In the genomic region with DNA sequence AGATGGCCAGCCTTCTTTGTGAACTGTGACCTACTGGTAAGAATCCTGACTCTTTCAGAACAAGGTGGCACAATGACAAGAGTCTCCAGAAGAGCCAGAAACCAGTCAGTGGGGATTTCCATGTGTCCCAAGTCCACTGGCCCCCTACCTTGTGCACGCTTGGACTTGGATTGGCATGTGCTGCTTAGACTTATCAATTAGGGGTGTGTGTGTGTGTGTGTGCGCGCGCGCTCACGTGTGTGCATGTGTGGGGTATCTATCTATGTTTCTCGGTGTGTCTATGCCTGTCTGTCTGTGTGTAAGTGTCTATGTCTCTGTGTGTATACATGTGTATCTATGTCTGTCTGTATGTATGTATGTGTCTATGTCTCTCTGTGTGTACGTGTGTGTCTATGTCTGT, we compare ENCODE assay signal across 17 mouse cellular contexts. TPM values are rescaled to one million over a fixed set of nuclear protein-coding genes. Genes with fewer than 3 reads are reported as not detected.
DNase-seq lines count a peak whose midpoint lies in the region; ATAC-seq and TF ChIP-seq lines count a peak whose summit lies in the region.
"Had no signal": no experiment of that assay in that cellular context is flagged by ENCODE, and none has a peak within 500 bp of the region (broad histone marks: within the 10 kb centered on the region; RNA-seq: fewer than 3 reads in every experiment).

No protein-coding gene starts in this region.

- no peaks in the 10 kb centered on the region for H3K4me1 ChIP-seq in heart, postnatal 0 days (ENCODE audit: control insufficient read depth, insufficient read depth)
- H3K4me1 ChIP-seq in intestine, postnatal 0 days (replicated peaks; ENCODE audit: control insufficient read depth, insufficient read depth, low read length), result peaks cover 20% of the 10 kb centered on the region
- H3K4me1 ChIP-seq: hindbrain, embryonic 15.5 days had no signal

- no peak overlapping the region for H3K9ac ChIP-seq in heart, postnatal 0 days (replicated peaks; ENCODE audit: low read depth, low read length)
- H3K9ac ChIP-seq in intestine, postnatal 0 days (ENCODE audit: low read depth, low read length), result no peak overlapping the region
- H3K9ac ChIP-seq: hindbrain, embryonic 15.5 days had no signal

- no peak for DNase-seq in heart, postnatal 0 days (ENCODE audit: low spot score)
- no peak for DNase-seq in heart, adult 11 months
- peak; percentile 18 for DNase-seq in adipocyte (ENCODE audit: low spot score)
- no peak for DNase-seq in layer of hippocampus, postnatal 10 days (ENCODE audit: low spot score in 2 of 2)
- DNase-seq in cerebellum, postnatal 36 days, result no peak
- DNase-seq in frontal cortex, adult 2 months (ENCODE audit: extremely low spot score in 1 of 2, low spot score in 1 of 2), result no peak
- DNase-seq: cerebellum, postnatal 10 days; gastrocnemius, postnatal 25 days; kidney, adult 8-10 months had no signal

- no peak for ATAC-seq in heart, postnatal 0 days (ENCODE audit: insufficient read depth, low read depth)
- ATAC-seq in intestine, postnatal 0 days, result no peak
- ATAC-seq in megakaryocyte progenitor cell, adult 5-6 weeks (replicated peaks; ENCODE audit: poor library complexity), result peak; percentile 15; the same call in 1 of the 2 replicates

- H3K27ac ChIP-seq in heart, postnatal 0 days (ENCODE audit: low read depth), result 0 out of 2 replicates have a peak overlapping the region, but pooled peaks have one; percentile 86
- peak overlapping the region; percentile 7; the same call in 1 of the 2 replicates for H3K27ac ChIP-seq in intestine, postnatal 0 days (ENCODE audit: low read depth, low read length)

- no peak overlapping the region for H3K4me2 ChIP-seq in heart, postnatal 0 days (ENCODE audit: low read depth, low read length)
- H3K4me2 ChIP-seq in intestine, postnatal 0 days (replicated peaks; ENCODE audit: low read depth), result no peak overlapping the region
- H3K4me2 ChIP-seq: hindbrain, embryonic 15.5 days; midbrain, embryonic 11.5 days had no signal

- TF ChIP-seq CTCF in heart, postnatal 0 days (IDR thresholded peaks at IDR 0.05; ENCODE audit: low read depth), result no peak
- TF ChIP-seq CTCF in intestine, postnatal 0 days (IDR thresholded peaks at IDR 0.05; ENCODE audit: low read depth), result no peak

- TF ChIP-seq EP300 in heart, postnatal 0 days (IDR thresholded peaks at IDR 0.05; ENCODE audit: low read depth), result no peak

- no peaks in the 10 kb centered on the region for H3K27me3 ChIP-seq in heart, postnatal 0 days (ENCODE audit: control insufficient read depth, insufficient read depth, low read length)
- no peaks in the 10 kb centered on the region for H3K27me3 ChIP-seq in intestine, postnatal 0 days (replicated peaks; ENCODE audit: control insufficient read depth, insufficient read depth, low read length)
- H3K27me3 ChIP-seq: hindbrain, embryonic 15.5 days had no signal

- H3K9me3 ChIP-seq in heart, postnatal 0 days (replicated peaks; ENCODE audit: control insufficient read depth, low read length), result no peaks in the 10 kb centered on the region
- H3K9me3 ChIP-seq in intestine, postnatal 0 days (ENCODE audit: control insufficient read depth), result no peaks in the 10 kb centered on the region
- H3K9me3 ChIP-seq: forebrain, embryonic 10.5 days; hindbrain, embryonic 15.5 days had no signal

- no peaks in the 10 kb centered on the region for H3K36me3 ChIP-seq in heart, postnatal 0 days (replicated peaks; ENCODE audit: control insufficient read depth, insufficient read depth, low read length)
- no peaks in the 10 kb centered on the region; the same call in 1 of the 2 replicates for H3K36me3 ChIP-seq in intestine, postnatal 0 days (ENCODE audit: control insufficient read depth, insufficient read depth)
- H3K36me3 ChIP-seq: forebrain, embryonic 10.5 days; hindbrain, embryonic 15.5 days had no signal

- WGBS in heart, postnatal 0 days, result 94% methylated on average over 8 of the region's 8 CpGs
- WGBS in intestine, postnatal 0 days, result 74% methylated on average over 8 of the region's 8 CpGs

- no peak overlapping the region for H3K4me3 ChIP-seq in heart, postnatal 0 days (ENCODE audit: low read depth, low read length)
- H3K4me3 ChIP-seq in intestine, postnatal 0 days (ENCODE audit: low read depth, low read length), result no peak overlapping the region
- H3K4me3 ChIP-seq: forebrain, embryonic 10.5 days; hindbrain, embryonic 15.5 days had no signal

RNA-seq across cellular contexts. Expression of a gene that starts 15.4 kb away (rescaled TPM):
- total RNA-seq in heart, postnatal 0 days (2014; rRNA removed; ENCODE audit: low replicate concordance), result 9.7 and 26.0 TPM in 2 replicates
- polyA plus RNA-seq in heart, postnatal 0 days (2015; fragmentation: Nextera tagmentation; extraction: Ambion mirVana), result 6.7 and 7.0 TPM in 2 replicates
- 96.8 and 100 TPM in 2 replicates for polyA plus RNA-seq in intestine, postnatal 0 days (2015; fragmentation: Nextera tagmentation; extraction: Ambion mirVana)
- total RNA-seq in megakaryocyte progenitor cell, adult 5-6 weeks (2015), result 0.15 and 0.49 TPM in 2 replicates
- total RNA-seq in megakaryocyte progenitor cell, adult 5-6 weeks (2017), result 0.21 TPM in 1 of 2 replicates, not detected in the other
- 1 to 10 TPM; 7.9 to 9.0 TPM for total RNA-seq in layer of hippocampus, postnatal 10 days (2021)
- 29.5 and 39.0 TPM in 2 replicates for polyA plus RNA-seq in frontal cortex, adult 2 months (2012; rRNA removed)

RNA-seq across cellular contexts. Expression of a gene that starts 36.6 kb away (rescaled TPM):
- total RNA-seq in heart, postnatal 0 days (2014; rRNA removed; ENCODE audit: low replicate concordance), result 2.7 TPM in 1 of 2 replicates, not detected in the other
- not detected in 2 replicates for polyA plus RNA-seq in heart, postnatal 0 days (2015; fragmentation: Nextera tagmentation; extraction: Ambion mirVana)
- 0.31 and 0.90 TPM in 2 replicates for polyA plus RNA-seq in intestine, postnatal 0 days (2015; fragmentation: Nextera tagmentation; extraction: Ambion mirVana)
- not detected in 2 replicates for total RNA-seq in megakaryocyte progenitor cell, adult 5-6 weeks (2015)
- not detected in 2 replicates for total RNA-seq in megakaryocyte progenitor cell, adult 5-6 weeks (2017)
- under 1 TPM in 1 of 2 experiments, not detected in 1; 0.25 TPM for total RNA-seq in layer of hippocampus, postnatal 10 days (2021)
- polyA plus RNA-seq in frontal cortex, adult 2 months (2012; rRNA removed), result 0.18 and 0.27 TPM in 2 replicates
- total RNA-seq: gastrocnemius, postnatal 25 days had no signal
- polyA plus RNA-seq: embryonic facial prominence, embryonic 11.5 days; forebrain, embryonic 10.5 days; heart, embryonic 14.5 days; hindbrain, embryonic 15.5 days; limb, embryonic 14.5 days; midbrain, embryonic 11.5 days had no signal
